Mouse (Mus musculus) MEL (cell line): ENCODE data around the gene Mitf. TPM values are rescaled to one million over a fixed set of nuclear protein-coding genes. Genes with fewer than 3 reads are reported as not detected.

ENCODE experiments used
- DNase-seq: peaks from one replicate; pipeline ENCODE4 v3.0.0; 2011; ENCODE audit warnings: low read depth, low spot score
- H3K27ac ChIP-seq: 2 replicates; pipeline ENCODE4 v1.5.1; 2012; ENCODE audit warnings: low read depth, mild to moderate bottlenecking, control low read depth, low read length, moderate library complexity; ENCODE audit not compliant: control insufficient read depth
- H3K27me3 ChIP-seq, 2 experiments: fragments of 150-350 bp in 1 of 2; sonication (generic) in 1 of 2; 2 replicates each; pipeline ENCODE4 v1.6.1; 2012; ENCODE audit warnings: low read length in 2 of 2, mild to moderate bottlenecking in 2 of 2, improper control_type of control experiment in 1 of 2, moderate library complexity in 1 of 2; ENCODE audit not compliant: insufficient read depth in 2 of 2, control insufficient read depth in 1 of 2
- H3K36me3 ChIP-seq, 2 experiments: 2 replicates each; pipeline ENCODE4 v1.6.1; 2012 to 2014; ENCODE audit warnings: low read length in 2 of 2, improper control_type of control experiment in 1 of 2, inconsistent platforms in 1 of 2, mild to moderate bottlenecking in 1 of 2; ENCODE audit not compliant: insufficient read depth in 2 of 2, control insufficient read depth in 1 of 2
- H3K4me1 ChIP-seq, 2 experiments: fragments of 150-350 bp in 1 of 2; sonication (generic) in 1 of 2; 2 replicates each; pipeline ENCODE4 v1.6.1; 2012; ENCODE audit warnings: low read length in 2 of 2, improper control_type of control experiment in 1 of 2, mild to moderate bottlenecking in 1 of 2; ENCODE audit not compliant: insufficient read depth in 2 of 2, control insufficient read depth in 1 of 2
- H3K4me3 ChIP-seq, 2 experiments: fragments of 150-350 bp in 1 of 2; sonication (generic) in 1 of 2; 2 replicates each; pipeline ENCODE4 v1.5.1; 2012; ENCODE audit warnings: low read depth in 2 of 2, low read length in 2 of 2, mild to moderate bottlenecking in 2 of 2, moderate library complexity in 2 of 2, control low read depth in 1 of 2, improper control_type of control experiment in 1 of 2; ENCODE audit not compliant: control insufficient read depth in 1 of 2, insufficient read depth in 1 of 2
- H3K79me2 ChIP-seq: 2 replicates; pipeline ENCODE4 v1.6.1; 2012; ENCODE audit warnings: mild to moderate bottlenecking, low read length, moderate library complexity; ENCODE audit not compliant: control insufficient read depth, poor library complexity, insufficient read depth
- H3K9ac ChIP-seq: 2 replicates; pipeline ENCODE4 v1.6.1; 2012; ENCODE audit warnings: low read depth, mild to moderate bottlenecking, control low read depth, low read length, moderate library complexity; ENCODE audit not compliant: control insufficient read depth, poor library complexity, severe bottlenecking
- H3K9me3 ChIP-seq: fragments of 150-350 bp; sonication (generic); replicated peaks from 2 replicates; pipeline ENCODE4 v1.6.1; 2012; ENCODE audit warnings: mild to moderate bottlenecking, low read length, improper control_type of control experiment, moderate library complexity; ENCODE audit not compliant: insufficient read depth
- BHLHE40 ChIP-seq: IDR thresholded peaks from 2 replicates; pipeline ENCODE4 v1.6.1; 2012; ENCODE audit warnings: low read depth, mild to moderate bottlenecking, inconsistent platforms, low read length, improper control_type of control experiment, borderline replicate concordance
- CTCF ChIP-seq, 3 experiments: IDR thresholded peaks in 2 of 3; conservative IDR thresholded peaks in 1 of 3; 2 replicates each; pipeline ENCODE4 v1.5.1; 2011 to 2012; ENCODE audit warnings: low read length in 3 of 3, low read depth in 2 of 3, mild to moderate bottlenecking in 2 of 3, improper control_type of control experiment in 1 of 3, inconsistent platforms in 1 of 3, mixed read lengths in 1 of 3, moderate library complexity in 1 of 3; ENCODE audit not compliant: control insufficient read depth in 1 of 3, insufficient read depth in 1 of 3, poor library complexity in 1 of 3, severe bottlenecking in 1 of 3
- ELF1 ChIP-seq: IDR thresholded peaks from 2 replicates; pipeline ENCODE4 v1.6.1; 2014; ENCODE audit warnings: low read depth, mild to moderate bottlenecking, inconsistent platforms, low read length, improper control_type of control experiment, moderate library complexity
- ETS1 ChIP-seq: IDR thresholded peaks from 2 replicates; pipeline ENCODE4 v1.6.1; 2012; ENCODE audit warnings: low read depth, mild to moderate bottlenecking, inconsistent platforms, low read length, improper control_type of control experiment, moderate library complexity
- GABPA ChIP-seq: IDR thresholded peaks from 2 replicates; pipeline ENCODE4 v1.6.1; 2012; ENCODE audit warnings: low read depth, mild to moderate bottlenecking, inconsistent platforms, low read length, improper control_type of control experiment, moderate library complexity
- GATA1 ChIP-seq: IDR thresholded peaks from 2 replicates; pipeline ENCODE4 v1.6.1; 2011; ENCODE audit warnings: low read depth, low read length, improper control_type of control experiment
- KAT2A ChIP-seq: conservative IDR thresholded peaks from 2 replicates; pipeline ENCODE4 v1.6.1; 2012; ENCODE audit warnings: low read depth, low read length, improper control_type of control experiment, inconsistent platforms
- MAZ ChIP-seq: IDR thresholded peaks from 2 replicates; pipeline ENCODE4 v1.6.1; 2012; ENCODE audit warnings: low read depth, mild to moderate bottlenecking, inconsistent platforms, low read length, improper control_type of control experiment
- MEF2A ChIP-seq: IDR thresholded peaks from 2 replicates; pipeline ENCODE4 v1.6.1; 2014; ENCODE audit warnings: low read depth, mild to moderate bottlenecking, inconsistent platforms, low read length, improper control_type of control experiment; ENCODE audit not compliant: poor library complexity, insufficient replicate concordance, severe bottlenecking; ENCODE audit errors: extremely low read depth
- MXI1 ChIP-seq: IDR thresholded peaks from 2 replicates; pipeline ENCODE4 v1.6.1; 2011; ENCODE audit warnings: mild to moderate bottlenecking, low read depth, low read length, improper control_type of control experiment
- RCOR1 ChIP-seq: IDR thresholded peaks from 2 replicates; pipeline ENCODE4 v1.6.1; 2012; ENCODE audit warnings: low read depth, mild to moderate bottlenecking, inconsistent platforms, low read length, improper control_type of control experiment
- UBTF ChIP-seq: IDR thresholded peaks from 2 replicates; pipeline ENCODE4 v1.6.1; 2012; ENCODE audit warnings: low read depth, mild to moderate bottlenecking, inconsistent platforms, low read length, improper control_type of control experiment, moderate library complexity, borderline replicate concordance; ENCODE audit not compliant: insufficient read depth
- USF1 ChIP-seq: IDR thresholded peaks from 2 replicates; pipeline ENCODE4 v1.6.1; 2014; ENCODE audit warnings: low read depth, mild to moderate bottlenecking, inconsistent platforms, low read length, improper control_type of control experiment, moderate library complexity
- ZC3H11A ChIP-seq: IDR thresholded peaks from 2 replicates; pipeline ENCODE4 v1.6.1; 2012; ENCODE audit warnings: low read depth, mild to moderate bottlenecking, inconsistent platforms, low read length, improper control_type of control experiment
- polyA plus RNA-seq, 2 experiments: library from polyadenylated mRNA; stranded (reverse) in 1 of 2; unstranded in 1 of 2; fragments of >175 nt in 1 of 2; fragments of >200 nt in 1 of 2; gene quantifications; 2 replicates each; pipeline versions ENCODE4 v1.2.1 to v1.2.4; 2012; ENCODE audit warnings: low replicate concordance in 2 of 2, low read depth in 1 of 2; ENCODE audit not compliant: insufficient read length in 2 of 2, insufficient read depth in 1 of 2, missing spikeins in 1 of 2
- total RNA-seq: library from RNA; depleted of rRNA; stranded (reverse); fragments of 300-350 nt; gene quantifications from 2 replicates; pipeline ENCODE4 v1.2.3, GENCODE M21; 2012

Gene Mitf
- total and polyA plus RNA-seq, 3 experiments: 1.8 to 2.1 TPM; not detected in 1

GRCm38 (mm10) chr6:97839568-97839967 lies 32.7 kb downstream of the Mitf start:
- H3K27ac ChIP-seq: no peak overlapping the region
- H3K4me3 ChIP-seq: no peak overlapping the region

DNA sequence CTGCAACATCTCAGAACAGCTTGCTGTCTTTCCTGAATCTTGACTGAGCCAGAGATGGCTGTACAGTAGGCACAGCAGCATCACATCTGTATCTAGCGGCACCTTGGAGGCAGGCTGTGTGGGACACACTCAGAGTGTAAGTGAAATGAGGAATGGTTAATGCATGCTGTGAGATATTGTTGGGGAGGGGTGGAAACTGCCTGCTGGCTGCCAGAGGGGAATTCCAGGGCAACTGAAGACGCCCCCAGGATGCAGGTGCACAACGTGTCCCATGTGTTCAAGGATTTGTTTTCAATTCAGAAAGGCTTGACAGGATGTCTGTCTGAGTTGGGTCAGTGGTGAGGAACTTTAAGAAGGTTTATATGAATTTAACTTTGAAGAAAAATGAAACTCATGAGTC lies 37.3 kb downstream of the Mitf start:
- no peaks in the 10 kb centered on the region for H3K36me3 ChIP-seq
- H3K4me1 ChIP-seq: no peaks in the 10 kb centered on the region
- no peaks in the 10 kb centered on the region for H3K9me3 ChIP-seq
- H3K27me3 ChIP-seq: no peaks in the 10 kb centered on the region
- no peak for TF ChIP-seq ELF1
- no peak for TF ChIP-seq ETS1
- TF ChIP-seq UBTF: no peak
- no peak for TF ChIP-seq CTCF (IDR thresholded peaks at IDR 0.05 in 2 of 3, conservative IDR thresholded peaks at IDR 0.05 in 1 of 3; ENCODE audit: control insufficient read depth in 1 of 3, insufficient read depth in 1 of 3, low read depth in 2 of 3, low read length in 3 of 3, poor library complexity in 1 of 3, severe bottlenecking in 1 of 3)
- no peak for TF ChIP-seq KAT2A
- TF ChIP-seq MAZ: no peak
- TF ChIP-seq BHLHE40: no peak
- TF ChIP-seq MXI1: no peak
- TF ChIP-seq MEF2A: no peak
- H3K27ac ChIP-seq: no peak overlapping the region
- H3K4me3 ChIP-seq: no peak overlapping the region
- DNase-seq: no peak
- no peaks in the 10 kb centered on the region for H3K79me2 ChIP-seq
- H3K9ac ChIP-seq: no peak overlapping the region

More at GRCm38 (mm10) chr6:97839568-97839967, 32.7 kb downstream of the Mitf start:
- Histone ChIP-seq H3K9ac (no peak overlapping the region), H3K79me2 (no peaks in the 10 kb centered on the region), H3K36me3 (no peaks in the 10 kb centered on the region), H3K9me3 (no peaks in the 10 kb centered on the region), H3K27me3 (no peaks in the 10 kb centered on the region), H3K4me1 (no peaks in the 10 kb centered on the region)
- TF ChIP-seq UBTF: no peak
- TF ChIP-seq ETS1: no peak
- TF ChIP-seq GATA1: no peak
- TF ChIP-seq RCOR1: no peak
- TF ChIP-seq GABPA: no peak
- DNase-seq: no peak

DNA sequence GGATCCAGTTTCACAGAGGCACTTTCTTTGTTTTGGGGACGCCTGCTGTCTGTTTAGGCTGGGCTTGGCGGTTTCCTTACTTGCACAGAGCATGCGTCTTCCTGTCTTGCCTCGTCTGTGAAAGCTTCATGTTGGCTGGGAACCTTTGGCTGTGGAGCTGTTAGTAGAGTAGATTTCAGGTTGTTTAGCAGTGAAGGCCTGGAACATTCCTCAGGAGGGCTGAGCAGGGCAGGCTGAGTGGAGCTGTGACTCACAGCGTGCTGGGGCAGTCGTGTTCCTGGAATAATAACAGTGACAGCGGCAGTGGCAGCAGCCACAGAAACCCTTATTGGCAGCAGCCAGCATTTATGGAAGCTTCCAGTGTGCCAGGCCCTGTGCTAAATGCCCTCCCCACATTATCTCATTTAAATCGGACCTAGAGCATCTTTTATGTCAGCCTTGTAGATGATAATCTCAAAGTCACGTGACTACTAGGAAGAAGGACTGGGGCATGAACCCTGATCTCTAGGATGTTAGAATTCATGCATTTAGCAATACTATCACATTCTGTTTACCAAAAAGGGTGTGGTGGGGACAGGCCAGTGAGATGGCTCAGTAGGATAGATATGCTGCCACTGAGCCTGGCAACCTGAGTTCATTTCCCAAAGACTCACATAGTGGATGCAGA lies 41.5 kb downstream of the Mitf start:
- Histone ChIP-seq H3K4me1 (no peaks in the 10 kb centered on the region), H3K27me3 (no peaks in the 10 kb centered on the region), H3K4me3 (no peak overlapping the region), H3K9ac (no peak overlapping the region), H3K9me3 (no peaks in the 10 kb centered on the region), H3K79me2 (no peaks in the 10 kb centered on the region), H3K36me3 (peaks cover 0 to 2% of the 10 kb centered on the region in 2 experiments; a peak in 1 of 4 replicates), H3K27ac (no peak overlapping the region)
- TF ChIP-seq GATA1 (no peak), USF1 (no peak), ZC3H11A (no peak)
- no peak for DNase-seq
